Mouse (Mus musculus) ES-E14 (cell line): ENCODE measurements around the gene Tbc1d20.

ENCODE experiments used
- MAFK ChIP-seq: IDR thresholded peaks from 2 replicates; pipeline ENCODE4 v1.6.1; 2014; ENCODE audit warnings: mild to moderate bottlenecking, low read depth, low read length, inconsistent platforms; ENCODE audit not compliant: insufficient read depth
- ZC3H11A ChIP-seq: IDR thresholded peaks from 2 replicates; pipeline ENCODE4 v1.6.1; 2012; ENCODE audit warnings: low read depth, mild to moderate bottlenecking, inconsistent platforms, low read length, borderline replicate concordance

- no peak for TF ChIP-seq ZC3H11A
- no peak for TF ChIP-seq MAFK
Observed at GRCm38 (mm10) chr2:152303781-152304180, 10.2 kb downstream of the Tbc1d20 start.
